ENCODE assay signal across 9 mouse cellular contexts in the genomic region with DNA sequence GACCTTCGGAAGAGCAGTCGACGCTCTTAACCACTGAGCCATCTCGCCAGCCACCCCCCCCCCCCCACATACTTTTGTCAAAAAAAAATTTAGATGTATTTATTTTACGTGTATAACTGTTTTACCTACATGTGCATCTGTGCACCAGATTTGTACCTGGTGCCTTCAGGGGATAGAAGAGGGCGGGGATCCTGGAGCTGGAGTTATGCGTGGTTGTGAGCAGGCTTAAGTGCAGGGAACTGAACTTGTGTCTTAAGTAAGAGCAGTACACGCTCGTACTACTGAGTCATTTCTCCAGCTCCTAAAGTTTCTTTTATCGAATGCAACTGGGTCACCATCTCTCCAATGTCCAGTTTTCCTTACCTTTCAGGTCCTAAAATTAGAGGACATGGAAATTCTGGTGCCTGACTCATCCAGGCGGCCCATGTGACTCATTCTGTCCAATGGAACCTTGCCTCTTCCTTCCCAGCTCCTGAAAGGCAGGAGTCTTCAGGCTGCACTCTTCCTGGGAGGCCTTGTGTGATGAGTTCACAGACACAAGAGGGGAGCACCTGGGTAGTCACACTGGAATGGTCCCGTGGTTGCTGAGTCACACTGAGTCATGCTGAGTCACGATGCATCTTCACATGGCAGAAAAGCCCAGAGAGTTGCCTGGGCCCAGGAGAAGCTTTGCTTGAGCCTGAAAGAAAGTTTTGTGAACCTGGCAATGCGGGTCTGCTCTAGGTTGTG. TPM values are rescaled to one million over a fixed set of nuclear protein-coding genes. Genes with fewer than 3 reads are reported as not detected.
DNase-seq lines count a peak whose midpoint lies in the region; ATAC-seq and TF ChIP-seq lines count a peak whose summit lies in the region.
"Had no signal": no experiment of that assay in that cellular context is flagged by ENCODE, and none has a peak within 500 bp of the region (broad histone marks: within the 10 kb centered on the region; RNA-seq: fewer than 3 reads in every experiment).

No protein-coding gene starts in this region.

- ATAC-seq in heart, embryonic 14.5 days (ENCODE audit: insufficient number of reproducible peaks, insufficient read depth, low FRiP score, low read depth): peak; percentile 79
- ATAC-seq in hindbrain, postnatal 0 days: no peak

- no peaks in the 10 kb centered on the region for H3K9me3 ChIP-seq in heart, embryonic 14.5 days (ENCODE audit: control insufficient read depth, low read length)
- H3K9me3 ChIP-seq in hindbrain, postnatal 0 days (ENCODE audit: low read length): no peaks in the 10 kb centered on the region

- H3K4me3 ChIP-seq in heart, embryonic 14.5 days (ENCODE audit: control insufficient read depth in 1 of 2, insufficient read depth in 1 of 2, low read depth in 1 of 2, low read length in 2 of 2): no peak overlapping the region
- no peak overlapping the region for H3K4me3 ChIP-seq in hindbrain, postnatal 0 days (ENCODE audit: low read length)

- DNase-seq in heart, postnatal 25 days (ENCODE audit: low spot score): no peak
- peak; percentile 89 for DNase-seq in 416B (ENCODE audit: low read depth)
- DNase-seq in ZHBTc4 (ENCODE audit: low read depth, low spot score): peak; percentile 93
- peak; percentile 19 to 32 for DNase-seq in left cerebral cortex, postnatal 36 days (ENCODE audit: low spot score in 2 of 2)
- DNase-seq in ovary, postnatal 36 days (ENCODE audit: low spot score): no peak
- DNase-seq in hindbrain, postnatal 0 days (ENCODE audit: low spot score): no peak
- no peak for DNase-seq in kidney, postnatal 10 days
- DNase-seq: heart, adult 11 months had no signal

- intact Hi-C loops in heart, postnatal 25 days (cut with DNase I): no loop called here
- intact Hi-C loops in left cerebral cortex, postnatal 36 days (cut with DNase I): no loop called here

- H3K27me3 ChIP-seq in heart, embryonic 14.5 days (ENCODE audit: control insufficient read depth, insufficient read depth, low read length): no peaks in the 10 kb centered on the region
- H3K27me3 ChIP-seq in hindbrain, postnatal 0 days (ENCODE audit: insufficient read depth, low read length): no peaks in the 10 kb centered on the region

- no peak for TF ChIP-seq CTCF in hindbrain, postnatal 0 days (IDR thresholded peaks at IDR 0.05; ENCODE audit: low read depth)

- 87% methylated on average over 14 of the region's 14 CpGs for whole genome bisulfite sequencing in heart, embryonic 14.5 days
- 91% methylated on average over 14 of the region's 14 CpGs for WGBS in hindbrain, postnatal 0 days

- H3K4me1 ChIP-seq in heart, embryonic 14.5 days (ENCODE audit: control insufficient read depth in 2 of 2, insufficient read depth in 2 of 2, low read length in 2 of 2): no peaks in the 10 kb centered on the region
- H3K4me1 ChIP-seq in hindbrain, postnatal 0 days (ENCODE audit: insufficient read depth, low read length): no peaks in the 10 kb centered on the region

- H3K4me2 ChIP-seq in heart, embryonic 14.5 days (ENCODE audit: low read length): no peak overlapping the region
- no peak overlapping the region for H3K4me2 ChIP-seq in hindbrain, postnatal 0 days (ENCODE audit: low read depth, low read length)

- H3K9ac ChIP-seq in heart, embryonic 14.5 days (ENCODE audit: low read length): no peak overlapping the region
- H3K9ac ChIP-seq in hindbrain, postnatal 0 days (replicated peaks; ENCODE audit: low read length): no peak overlapping the region

- H3K27ac ChIP-seq in heart, embryonic 14.5 days (replicated peaks in 1 of 2; ENCODE audit: control insufficient read depth in 1 of 2, insufficient read depth in 1 of 2, low read depth in 2 of 2, low read length in 2 of 2): no peak overlapping the region
- no peak overlapping the region for H3K27ac ChIP-seq in hindbrain, postnatal 0 days

- H3K36me3 ChIP-seq in heart, embryonic 14.5 days (ENCODE audit: control insufficient read depth, insufficient read depth, low read length): no peaks in the 10 kb centered on the region
- no peaks in the 10 kb centered on the region for H3K36me3 ChIP-seq in hindbrain, postnatal 0 days (ENCODE audit: insufficient read depth, low read length)

RNA-seq across cellular contexts. Expression of a gene that starts 18.5 kb away (rescaled TPM):
- 27.3 and 28.3 TPM in 2 replicates for polyA plus RNA-seq in heart, embryonic 14.5 days (2014; fragmentation: Nextera tagmentation; extraction: Ambion mirVana)
- 10 to 100 TPM; 44.2 to 52.5 TPM for total RNA-seq in heart, postnatal 25 days (2021)
- total RNA-seq in left cerebral cortex, postnatal 36 days (2021): 100 to 1,000 TPM; 134 to 175 TPM
- total RNA-seq in hindbrain, postnatal 0 days (2014; rRNA removed): 69.8 and 83.7 TPM in 2 replicates
- 17.5 and 18.9 TPM in 2 replicates for polyA plus RNA-seq in hindbrain, postnatal 0 days (2015; fragmentation: Nextera tagmentation; extraction: Ambion mirVana)

RNA-seq across cellular contexts. Expression of a gene that starts 19.3 kb away (rescaled TPM):
- polyA plus RNA-seq in heart, embryonic 14.5 days (2014; fragmentation: Nextera tagmentation; extraction: Ambion mirVana): 12.5 and 13.7 TPM in 2 replicates
- total RNA-seq in heart, postnatal 25 days (2021): 100 to 1,000 TPM in 1 of 2 experiments, 10 to 100 TPM in 1; 97.2 to 125 TPM
- total RNA-seq in left cerebral cortex, postnatal 36 days (2021): 100 to 1,000 TPM in 1 of 2 experiments, 10 to 100 TPM in 1; 98.2 to 105 TPM
- total RNA-seq in hindbrain, postnatal 0 days (2014; rRNA removed): 50.3 and 51.8 TPM in 2 replicates
- 16.8 and 17.1 TPM in 2 replicates for polyA plus RNA-seq in hindbrain, postnatal 0 days (2015; fragmentation: Nextera tagmentation; extraction: Ambion mirVana)

Comparison
In these comparisons a context has a peak if more than half of its experiments do, and no peak if none do; other contexts are left out.
1. DNase-seq: peak in 416B (single experiment), ZHBTc4 (single experiment) and left cerebral cortex, postnatal 36 days (2 of 2); none in heart, postnatal 25 days (single experiment), ovary, postnatal 36 days (single experiment), hindbrain, postnatal 0 days (single experiment) and kidney, postnatal 10 days (single experiment).